Mouse (Mus musculus) brain, embryonic 14.5 days (tissue): ENCODE data around the gene Mylk.

Source experiments
- CTCF ChIP-seq: fragments of 200-500 bp; IDR thresholded peaks from 2 replicates; pipeline ENCODE4 v1.5.1; 2012; ENCODE audit warnings: inconsistent platforms, mild to moderate bottlenecking, moderate library complexity, borderline replicate concordance; ENCODE audit not compliant: insufficient read depth, insufficient read length; ENCODE audit errors: extremely low read depth
- POLR2A ChIP-seq: fragments of 200-500 bp; IDR thresholded peaks from 2 replicates; pipeline ENCODE4 v1.6.1; 2012; ENCODE audit warnings: mild to moderate bottlenecking, inconsistent platforms, borderline replicate concordance; ENCODE audit not compliant: poor library complexity, insufficient read depth, insufficient read length, severe bottlenecking; ENCODE audit errors: extremely low read depth

DNA sequence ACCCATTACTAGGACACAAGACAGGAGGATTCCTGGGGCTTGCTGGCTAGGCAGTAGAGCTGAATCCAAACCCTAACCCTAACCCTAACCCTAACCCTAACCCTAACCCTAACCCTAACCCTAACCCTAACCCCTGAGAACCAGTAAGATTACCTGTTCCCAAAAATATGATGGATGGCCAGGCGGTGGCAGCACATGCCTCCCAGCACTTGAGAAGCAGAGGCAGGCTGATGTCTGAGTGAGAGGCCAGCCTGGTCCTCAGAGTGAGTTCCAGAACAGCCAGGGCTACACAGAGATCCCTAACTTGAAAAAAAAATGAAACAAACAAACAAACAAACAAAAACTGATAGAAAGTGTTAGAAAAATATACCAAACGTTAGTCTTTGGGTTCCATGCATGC lies 2.1 kb upstream of the Mylk start:
- TF ChIP-seq CTCF = no peak
- no peak for TF ChIP-seq POLR2A
